Mouse (Mus musculus) mouse trophoblast stem cell (cell line): ENCODE measurements around the gene Pced1a.
"Not testable (repeated sequence)": the region's sequence is repeated elsewhere in the genome, so short reads cannot be mapped to it uniquely, and the experiment has no call there.

Experiments
- in situ Hi-C, 2 experiments: fragments of 300-500 bp; cut with MseI, MboI; formaldehyde crosslinking; loops; 2 replicates in 1 of 2; 3 replicates in 1 of 2; pipeline ENCODE4 v1.15.1; 2025

The Pced1a gene

DNA sequence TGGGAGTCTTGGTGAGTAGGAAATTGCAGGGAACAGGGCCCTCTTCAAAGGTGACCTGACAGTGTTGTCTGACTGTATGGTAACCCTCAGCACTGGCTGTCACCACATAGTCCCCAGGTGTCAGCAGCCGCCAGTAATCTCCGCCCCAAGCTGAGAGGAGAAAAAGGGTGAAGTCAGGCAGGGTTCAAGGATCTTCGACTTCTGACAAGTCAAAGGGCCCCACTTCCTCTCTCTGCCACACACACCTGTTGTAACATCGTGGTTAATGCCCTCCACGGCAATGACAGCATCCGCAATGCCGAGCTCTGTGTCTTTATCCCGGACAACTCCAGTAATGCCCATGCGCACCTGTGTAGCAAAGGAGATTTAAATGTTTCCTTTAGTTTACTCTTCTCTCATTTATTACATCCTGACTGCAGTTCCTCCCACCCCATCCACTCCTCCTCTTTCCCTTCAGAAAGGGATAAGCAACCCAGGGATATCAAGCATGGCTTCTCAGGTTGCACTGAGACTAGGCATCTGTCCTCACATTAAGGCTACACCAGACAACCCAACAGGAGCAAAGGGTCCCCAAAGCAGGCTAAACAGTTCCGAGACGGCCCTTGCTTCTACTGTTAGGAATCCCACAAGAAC, 33.4 kb downstream of the Pced1a start:
- in situ Hi-C loops = no loop called here

DNA sequence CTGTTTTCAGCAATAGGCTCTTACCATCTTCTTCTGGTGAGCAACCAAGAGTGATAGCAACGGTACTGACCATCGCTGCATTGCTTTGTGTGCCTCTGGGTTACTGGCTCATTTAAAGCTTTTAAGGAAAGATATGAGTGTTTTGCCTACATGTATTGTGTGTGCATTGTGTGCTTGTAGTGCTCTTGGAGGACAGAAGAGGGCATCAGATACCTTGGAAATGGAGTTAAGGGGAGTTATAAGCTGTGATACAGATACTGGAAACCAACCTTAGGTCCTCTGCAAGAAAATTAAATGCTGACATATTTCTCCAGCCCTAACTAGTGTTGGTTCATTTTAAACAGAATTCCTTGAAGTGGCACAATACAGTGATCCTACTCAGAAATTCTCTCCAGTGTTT, 35.7 kb downstream of the Pced1a start:
- in situ Hi-C loops = no loop called here

DNA sequence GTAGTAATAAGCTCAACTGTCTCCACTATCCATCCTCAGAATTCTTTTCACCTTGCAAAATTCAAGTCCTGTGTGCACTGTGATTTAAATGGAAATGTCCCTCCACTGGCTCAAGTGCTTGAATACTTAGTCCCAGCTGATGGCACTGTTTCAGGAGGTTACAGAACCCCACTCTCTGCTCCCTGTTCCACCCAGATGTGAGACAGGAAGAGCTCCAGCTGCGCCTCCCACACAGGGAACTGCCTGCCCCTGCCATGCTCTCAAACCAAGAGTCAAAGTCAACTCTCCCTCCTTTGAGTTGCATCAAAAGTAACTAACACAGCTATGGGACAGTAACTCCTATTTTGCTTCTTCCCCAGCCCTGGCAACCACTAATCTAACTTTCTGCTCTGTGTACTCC, 38.3 kb downstream of the Pced1a start:
- in situ Hi-C loops = no loop called here

DNA sequence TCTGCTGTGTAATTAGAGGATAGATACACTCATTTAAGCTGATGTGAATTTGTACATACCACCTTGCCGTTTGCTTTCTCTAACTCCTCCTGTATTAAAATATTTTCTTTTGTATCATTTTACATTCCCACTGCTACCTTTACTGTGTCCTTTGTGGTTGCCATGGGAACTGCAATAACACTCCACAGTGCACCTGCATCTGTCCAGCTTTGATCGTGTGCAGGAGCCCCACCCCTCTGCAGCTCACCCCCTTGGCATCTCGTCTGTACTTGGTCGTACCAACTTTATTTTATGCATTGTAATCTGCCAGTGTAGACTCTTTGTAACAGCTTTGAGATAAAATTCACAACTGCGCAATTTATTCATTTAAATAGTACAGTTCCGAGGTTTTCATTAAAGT, 40.6 kb downstream of the Pced1a start:
- in situ Hi-C loops = no loop called here

DNA sequence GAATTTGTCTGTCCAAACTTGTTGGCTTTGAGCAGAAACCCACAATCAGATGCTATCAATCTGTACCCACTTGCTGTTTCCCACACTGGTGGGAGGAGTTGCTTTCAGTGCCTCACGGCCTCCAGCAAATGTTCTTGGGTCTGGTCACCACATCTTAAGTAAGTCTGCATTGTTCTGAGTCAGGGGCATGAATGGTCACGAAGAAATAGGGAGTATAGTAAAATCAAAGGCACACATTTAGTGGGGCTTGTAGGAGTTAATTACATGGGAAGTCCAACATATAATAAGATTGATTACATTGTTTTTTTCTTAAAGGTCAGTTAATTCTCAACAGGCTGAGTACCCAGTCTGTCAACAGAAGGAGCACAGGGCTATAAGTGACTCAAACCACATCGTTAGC, 41.3 kb downstream of the Pced1a start:
- in situ Hi-C loops = no loop called here

DNA sequence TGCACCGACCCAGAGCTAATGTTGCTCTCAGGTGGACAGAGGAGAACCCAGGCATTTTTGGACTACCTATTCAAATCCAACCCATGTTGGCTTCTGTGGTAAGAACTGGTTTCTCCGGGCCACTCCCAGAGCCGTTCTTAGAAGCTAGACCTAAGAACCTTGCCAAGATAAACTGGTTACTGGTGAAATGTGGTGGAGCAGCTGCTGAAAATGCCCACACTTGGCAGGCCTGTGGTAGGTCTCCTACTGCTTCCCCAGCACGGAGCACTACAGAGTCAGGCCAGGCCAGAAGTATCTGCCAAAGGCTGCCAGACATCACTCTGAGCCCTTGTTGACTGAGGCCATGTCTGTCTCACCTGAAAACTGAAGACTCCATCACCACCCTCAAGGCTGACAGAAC, 49.5 kb downstream of the Pced1a start:
- in situ Hi-C loops = no loop called here

DNA sequence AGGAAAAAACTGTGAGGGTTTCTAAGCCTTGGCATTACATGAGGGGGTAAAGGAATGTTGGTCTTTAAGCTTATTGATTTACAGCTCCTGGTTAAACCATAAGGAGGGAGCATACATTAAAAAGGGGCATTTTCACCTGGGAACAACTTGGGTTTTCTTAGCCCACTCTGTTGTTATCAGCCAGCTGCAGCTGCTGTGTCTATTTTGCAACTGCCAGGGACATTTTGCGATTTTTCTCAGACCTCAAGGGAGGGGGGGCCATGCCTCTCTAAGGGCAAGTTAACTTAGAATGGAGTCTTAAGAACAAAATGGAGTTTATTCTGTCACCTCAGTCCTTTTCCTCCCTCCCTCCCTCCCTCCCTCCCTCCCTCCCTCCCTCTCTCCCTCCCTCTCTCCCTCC, 51.5 kb downstream of the Pced1a start:
- in situ Hi-C loops = not testable (repeated sequence)

DNA sequence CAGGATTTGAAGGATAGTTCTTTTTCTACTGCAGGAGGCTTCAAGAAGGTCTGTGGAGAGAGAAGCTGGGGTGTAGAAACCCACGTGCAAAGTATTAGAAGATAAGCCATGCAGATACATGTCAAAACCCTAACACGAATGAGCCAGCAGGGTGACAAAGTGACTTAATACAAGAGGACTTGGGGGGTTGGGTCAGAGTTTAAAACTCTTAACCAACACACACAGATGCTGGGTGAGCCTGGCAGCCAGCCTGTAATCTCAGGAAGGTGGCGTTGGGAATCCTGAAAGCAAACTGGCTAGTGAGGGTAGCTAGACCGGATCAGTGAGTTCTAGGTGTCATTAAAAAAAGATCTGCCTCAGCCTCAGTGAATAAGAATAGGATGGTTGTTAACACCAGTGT, 57.1 kb downstream of the Pced1a start:
- in situ Hi-C loops = loop anchor here in 1 of 2 experiments (5.0 kb wide), 1 partner anchor 75 kb away; no protein-coding TSS in a partner anchor
